Mouse (Mus musculus): ENCODE results near the gene Fstl5.
A peak's percentile ranks its signal among the peaks of the same experiment; 100 is the strongest.
"Not testable (repeated sequence)": the region's sequence is repeated elsewhere in the genome, so short reads cannot be mapped to it uniquely, and the experiment has no call there.

Fstl5 gene

DNA sequence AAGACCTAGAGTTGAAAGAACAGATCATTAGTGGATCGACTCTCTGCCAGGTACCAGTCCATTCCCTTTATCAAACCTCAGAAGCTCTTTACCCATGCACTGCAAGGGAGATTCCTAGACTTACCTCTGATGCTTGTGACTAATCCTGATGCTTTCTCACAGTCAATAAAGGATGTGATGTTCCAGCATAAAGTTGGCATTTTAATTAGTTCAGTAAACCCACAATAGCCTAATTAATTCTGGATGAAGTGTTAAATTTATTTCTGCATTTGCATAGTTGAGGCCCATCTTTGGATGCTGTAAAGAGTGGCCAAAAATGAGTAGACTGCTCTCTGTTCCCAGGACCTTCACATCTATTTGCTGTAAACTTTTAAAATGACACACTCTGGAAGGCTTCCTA is 394.1 kb downstream of the Fstl5 start:
- no peak for ATAC-seq (ENCODE audit: insufficient number of reproducible peaks, low FRiP score, low TSS enrichment)

DNA sequence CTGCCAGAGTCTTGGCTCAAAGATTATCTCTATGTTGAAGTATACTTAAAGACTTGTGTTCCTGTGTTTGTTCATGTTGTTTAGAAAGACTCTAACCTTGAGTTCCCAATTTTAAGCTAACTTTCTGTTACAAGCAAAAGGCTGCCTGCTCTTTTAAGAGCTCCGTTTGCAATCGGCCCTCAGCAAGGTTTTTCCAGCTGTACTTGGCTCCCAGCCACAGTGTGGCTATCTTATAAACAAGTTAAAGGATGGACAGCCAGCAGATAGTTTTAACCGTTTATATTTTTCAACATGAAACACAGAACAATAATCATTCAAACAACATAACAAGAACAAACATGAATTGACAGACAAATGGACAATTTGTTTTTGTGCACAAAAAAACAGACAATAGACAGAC is 433.8 kb downstream of the Fstl5 start:
- ATAC-seq (ENCODE audit: insufficient number of reproducible peaks, low FRiP score, low TSS enrichment): not testable (repeated sequence)

DNA sequence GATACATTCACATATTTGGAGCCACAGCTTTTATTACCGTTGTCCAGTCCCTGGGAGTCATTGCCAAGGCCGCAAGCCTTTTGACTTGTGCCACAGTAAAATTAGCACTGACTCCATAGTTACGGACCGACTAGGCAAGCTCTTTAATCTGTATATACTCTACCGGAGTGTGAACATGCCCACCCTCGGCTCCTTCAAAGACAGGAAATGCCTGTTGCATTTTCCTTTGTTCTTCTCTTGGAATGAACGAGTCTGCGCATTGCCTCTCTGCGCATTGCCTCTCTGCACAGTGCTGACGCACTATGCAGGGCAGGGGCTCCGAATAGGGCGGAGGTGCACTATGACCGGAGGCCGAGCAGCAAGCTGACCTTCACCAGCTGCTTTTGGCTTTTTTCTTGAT is 434.7 kb downstream of the Fstl5 start:
- no peak for ATAC-seq (ENCODE audit: insufficient number of reproducible peaks, low FRiP score, low TSS enrichment)

DNA sequence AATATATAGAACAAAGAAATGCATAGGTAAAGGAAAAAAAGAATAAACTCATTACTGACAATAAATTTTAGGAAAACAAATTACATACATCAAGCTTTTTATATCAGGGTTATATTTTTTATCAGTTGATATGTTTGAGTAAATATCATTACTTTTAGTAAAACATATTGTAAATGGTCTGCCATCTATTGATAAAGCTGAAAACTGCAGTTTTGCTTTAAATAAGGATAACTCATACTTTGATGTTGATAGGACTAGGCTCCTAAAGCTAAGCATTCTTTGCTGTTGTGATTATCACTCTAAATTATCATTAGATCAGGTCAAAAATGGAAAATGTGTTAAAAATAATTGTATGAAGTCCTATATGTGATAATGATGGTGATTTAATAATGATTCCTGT is 493.3 kb downstream of the Fstl5 start:
- ATAC-seq (ENCODE audit: insufficient number of reproducible peaks, low FRiP score, low TSS enrichment): no peak

DNA sequence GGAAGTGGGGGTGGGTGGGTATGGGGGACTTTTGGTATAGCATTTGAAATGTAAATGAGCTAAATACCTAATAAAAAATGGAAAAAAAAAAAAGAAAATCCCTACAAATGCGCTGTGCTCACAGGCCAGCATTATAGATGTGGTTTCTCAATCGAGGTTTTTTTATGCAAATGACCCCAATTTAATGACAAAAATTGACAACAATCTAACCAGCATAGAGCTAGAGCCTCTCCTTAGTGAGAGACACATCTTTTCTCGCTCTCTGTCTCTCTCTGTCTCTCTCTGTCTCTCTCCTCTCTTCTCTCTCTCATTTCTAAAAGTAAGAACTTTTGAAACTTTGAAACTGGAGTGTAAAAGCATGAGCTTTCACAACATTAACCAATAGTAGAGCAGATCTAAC is 498.4 kb downstream of the Fstl5 start:
- ATAC-seq (ENCODE audit: insufficient number of reproducible peaks, low FRiP score, low TSS enrichment): no peak

DNA sequence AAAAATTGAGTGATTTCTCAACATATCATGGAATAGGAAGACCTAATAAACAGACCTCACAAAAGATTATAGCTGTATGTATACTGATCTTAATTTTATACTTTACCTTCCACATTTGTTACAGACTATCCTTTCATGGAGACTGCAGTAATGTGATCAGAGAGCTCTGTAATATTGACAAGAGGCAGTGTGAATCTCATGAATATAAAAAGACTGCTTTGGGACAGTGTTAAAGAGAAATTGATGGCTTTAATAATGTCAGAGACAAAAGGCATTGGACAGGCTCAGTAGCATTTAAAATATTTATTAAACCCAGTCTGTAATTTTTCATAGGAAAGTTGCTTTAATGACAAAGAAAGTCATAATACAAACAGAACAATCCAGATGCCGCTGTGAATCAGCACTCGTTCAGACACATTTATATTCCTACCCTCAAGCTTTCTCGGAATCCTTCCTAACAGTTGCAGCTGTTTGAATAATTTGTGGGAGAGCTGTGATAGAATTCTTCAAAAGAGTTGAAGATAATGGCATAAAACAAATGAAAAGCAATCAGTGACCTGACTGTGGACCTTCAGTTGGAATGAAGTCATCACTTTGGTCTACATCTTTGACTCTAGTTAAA is 499.0 kb downstream of the Fstl5 start:
- no peak for ATAC-seq (ENCODE audit: insufficient number of reproducible peaks, low FRiP score, low TSS enrichment)

DNA sequence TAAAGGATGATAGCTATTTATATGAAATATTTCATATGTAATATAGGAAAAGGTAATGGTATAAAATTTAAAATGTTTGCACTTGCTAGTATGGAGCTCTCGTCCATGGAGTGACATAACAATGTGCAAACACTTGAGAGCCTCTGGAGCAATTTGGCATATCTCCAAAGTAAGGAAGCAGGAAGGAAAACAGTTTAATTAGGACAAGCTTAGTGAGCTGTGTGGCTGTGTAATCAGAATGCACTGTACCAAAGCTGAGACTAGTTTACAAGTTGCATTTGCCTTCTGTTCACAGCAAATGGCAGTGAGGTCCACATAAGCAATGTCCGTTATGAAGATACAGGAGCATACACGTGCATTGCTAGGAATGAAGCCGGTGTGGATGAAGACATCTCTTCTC is 519.1 kb downstream of the Fstl5 start:
- peak; percentile 76 for ATAC-seq (ENCODE audit: insufficient number of reproducible peaks, low FRiP score, low TSS enrichment)

DNA sequence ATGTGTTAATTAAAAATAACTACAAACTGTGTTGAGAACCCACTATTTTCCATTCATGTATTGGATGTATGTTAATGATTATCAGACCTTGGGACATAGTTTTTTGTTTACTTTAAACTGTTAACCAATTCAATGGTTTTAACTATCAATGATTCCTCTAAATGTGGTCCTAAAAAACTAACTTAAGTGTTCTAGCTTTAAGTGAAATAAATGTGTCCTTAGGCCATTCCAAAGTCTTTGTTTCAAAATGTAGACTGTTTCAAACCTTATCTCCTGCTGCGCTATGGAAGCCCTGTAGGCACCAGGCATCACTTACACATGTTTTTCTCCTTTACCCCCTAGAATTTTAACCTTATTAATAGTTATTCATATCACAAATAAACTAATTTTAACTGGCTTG is 546.0 kb downstream of the Fstl5 start:
- no peak for ATAC-seq (ENCODE audit: insufficient number of reproducible peaks, low FRiP score, low TSS enrichment)

DNA sequence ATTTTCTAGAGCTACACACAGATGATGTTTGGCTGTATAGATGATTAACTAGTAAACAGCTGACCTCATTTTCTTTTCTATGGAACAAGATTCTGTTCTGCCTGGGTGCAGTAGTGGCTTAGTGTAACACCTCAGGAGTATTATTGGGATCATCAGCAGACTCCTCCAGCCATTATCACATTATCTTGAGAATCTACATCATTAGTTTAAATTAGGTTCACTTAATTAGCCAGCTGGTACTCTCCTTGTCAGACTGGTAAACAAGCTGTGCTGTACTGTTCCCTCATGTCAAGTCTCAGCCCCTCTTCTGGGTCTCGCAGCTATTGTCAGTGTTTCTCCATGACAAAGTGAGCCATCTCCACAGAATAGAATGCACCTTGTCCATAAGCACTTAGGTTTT is 580.2 kb downstream of the Fstl5 start:
- no peak for ATAC-seq (ENCODE audit: insufficient number of reproducible peaks, low FRiP score, low TSS enrichment)

DNA sequence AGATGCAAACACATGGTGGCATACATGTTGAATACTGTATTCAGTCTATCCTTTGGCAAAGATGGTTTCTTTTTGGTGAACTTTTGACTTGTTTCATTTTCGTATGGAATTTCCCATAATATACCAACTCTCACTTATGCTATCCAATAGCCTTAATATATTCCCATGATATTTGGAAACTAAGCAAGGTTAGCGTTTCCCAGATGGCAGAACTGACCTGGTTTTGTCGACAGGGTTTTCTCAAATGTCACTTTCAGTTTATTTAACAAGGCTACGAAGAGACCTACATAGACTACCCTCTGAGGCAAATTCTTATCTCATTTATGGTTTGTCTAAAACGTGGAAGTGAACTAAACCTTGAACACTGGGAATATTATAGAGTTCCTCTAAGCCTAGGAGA is 596.8 kb downstream of the Fstl5 start:
- ATAC-seq (ENCODE audit: insufficient number of reproducible peaks, low FRiP score, low TSS enrichment): peak; percentile 80; the same call in 1 of the 2 replicates

DNA sequence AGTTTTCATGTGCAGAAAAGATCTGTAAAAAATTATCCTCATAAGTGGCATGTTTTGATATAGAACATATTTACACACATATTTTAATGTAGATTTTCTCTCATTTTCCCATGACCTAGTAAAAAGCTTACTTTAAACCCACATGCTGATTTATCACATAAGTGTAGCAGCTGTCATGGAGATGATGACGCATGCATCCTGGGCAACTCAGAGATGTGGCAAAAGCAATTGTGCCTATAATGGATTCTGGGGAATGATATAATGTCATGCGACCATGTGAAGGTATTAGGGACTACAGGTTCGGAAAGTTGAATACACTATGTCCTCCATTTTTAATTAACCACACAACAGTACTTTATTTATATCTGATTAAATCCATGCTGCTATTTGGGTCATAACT is 601.9 kb downstream of the Fstl5 start:
- no peak for ATAC-seq (ENCODE audit: insufficient number of reproducible peaks, low FRiP score, low TSS enrichment)

DNA sequence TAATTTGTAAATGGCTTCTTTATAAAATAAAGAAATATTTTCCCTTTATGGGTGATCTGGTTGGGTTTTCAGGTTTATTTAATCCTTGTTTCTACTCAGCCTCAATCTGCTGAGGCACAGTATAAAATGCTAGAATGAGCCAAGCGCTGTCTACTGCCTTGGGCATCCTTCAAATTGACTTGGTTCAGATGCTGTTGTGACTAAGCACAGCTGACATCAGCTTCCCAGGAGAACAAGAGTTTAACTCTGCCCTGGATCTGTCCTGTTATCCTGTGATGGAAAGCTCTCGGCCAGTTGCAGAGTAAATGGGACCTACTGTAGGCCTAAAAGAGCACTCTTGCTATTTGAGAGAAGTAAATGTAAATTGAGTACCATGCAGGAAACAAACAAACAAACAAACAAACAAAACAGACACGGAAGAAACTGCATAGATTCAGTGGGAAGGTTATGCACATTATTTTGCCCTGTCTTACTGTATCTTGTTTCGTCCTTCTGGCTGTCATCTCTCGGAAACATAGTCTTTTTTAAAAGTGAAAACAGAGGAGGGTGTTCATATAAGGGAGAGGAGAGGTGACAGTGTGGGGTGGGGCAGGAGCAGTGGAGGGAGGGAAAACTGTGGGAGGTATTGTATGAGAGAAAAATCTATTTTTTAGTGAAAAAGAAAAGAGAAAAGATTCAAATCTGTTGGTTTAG is 605.9 kb downstream of the Fstl5 start:
- ATAC-seq (ENCODE audit: insufficient number of reproducible peaks, low FRiP score, low TSS enrichment): no peak

DNA sequence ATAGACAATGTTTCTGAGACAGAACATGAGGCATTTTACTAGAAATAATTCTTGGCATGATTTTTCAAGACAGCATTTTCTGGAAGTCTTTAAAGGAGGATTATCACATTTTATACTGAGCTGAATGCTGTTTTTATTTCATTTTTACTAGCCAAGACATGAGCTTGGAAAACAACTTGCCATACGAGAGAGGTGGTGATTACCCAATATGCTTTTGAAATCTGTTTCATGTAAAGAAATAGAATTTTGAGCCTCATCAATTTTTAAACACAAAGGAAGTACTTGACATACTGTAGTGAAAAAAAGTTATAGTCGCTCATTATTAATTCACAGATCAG is 606.4 kb downstream of the Fstl5 start:
- ATAC-seq (ENCODE audit: insufficient number of reproducible peaks, low FRiP score, low TSS enrichment): no peak

DNA sequence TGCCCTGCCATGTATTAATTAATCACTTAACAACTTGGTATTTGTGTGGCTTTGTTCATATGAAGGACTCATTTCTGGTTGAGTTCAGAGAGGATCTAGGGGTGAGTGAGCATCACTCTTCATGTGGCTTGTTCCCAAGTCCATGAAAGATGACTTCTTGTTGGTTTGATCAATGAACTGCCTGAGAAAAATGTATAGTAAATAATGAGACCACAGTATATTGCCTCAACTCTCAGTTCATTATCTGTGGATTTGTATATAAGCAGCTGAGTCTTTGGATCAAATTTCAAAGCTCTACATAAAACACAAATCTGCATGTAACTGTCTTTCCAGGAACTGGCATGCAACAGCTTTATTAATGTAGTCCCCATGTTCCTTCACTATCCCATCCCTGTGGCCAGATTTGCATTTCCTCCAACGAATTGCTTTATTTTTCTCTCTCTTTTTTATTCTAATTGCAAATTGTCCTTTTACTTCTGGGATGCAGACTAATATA is 623.1 kb downstream of the Fstl5 start:
- ATAC-seq (ENCODE audit: insufficient number of reproducible peaks, low FRiP score, low TSS enrichment): no peak

DNA sequence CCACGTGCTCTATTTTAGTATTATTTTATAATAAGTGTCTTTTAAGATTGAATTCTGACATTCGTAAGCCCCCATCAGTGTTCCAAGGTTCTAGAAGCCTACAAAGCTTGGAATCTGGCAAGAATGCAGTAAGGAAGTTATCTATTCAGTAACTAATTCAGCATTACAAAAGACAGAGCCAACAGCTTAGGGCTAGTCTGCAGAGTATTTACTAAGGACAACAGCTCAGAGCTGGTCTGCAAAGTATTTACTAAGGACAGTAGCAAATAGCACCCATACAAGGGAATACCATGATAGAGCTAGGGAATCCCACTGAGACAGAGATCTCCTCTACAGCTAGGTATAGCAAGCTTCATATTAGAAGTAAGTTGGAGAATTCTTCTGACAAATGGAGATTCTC is 665.2 kb downstream of the Fstl5 start:
- ATAC-seq (ENCODE audit: insufficient number of reproducible peaks, low FRiP score, low TSS enrichment): no peak
